Mouse (Mus musculus): ENCODE results near the gene Maml3.

DNA sequence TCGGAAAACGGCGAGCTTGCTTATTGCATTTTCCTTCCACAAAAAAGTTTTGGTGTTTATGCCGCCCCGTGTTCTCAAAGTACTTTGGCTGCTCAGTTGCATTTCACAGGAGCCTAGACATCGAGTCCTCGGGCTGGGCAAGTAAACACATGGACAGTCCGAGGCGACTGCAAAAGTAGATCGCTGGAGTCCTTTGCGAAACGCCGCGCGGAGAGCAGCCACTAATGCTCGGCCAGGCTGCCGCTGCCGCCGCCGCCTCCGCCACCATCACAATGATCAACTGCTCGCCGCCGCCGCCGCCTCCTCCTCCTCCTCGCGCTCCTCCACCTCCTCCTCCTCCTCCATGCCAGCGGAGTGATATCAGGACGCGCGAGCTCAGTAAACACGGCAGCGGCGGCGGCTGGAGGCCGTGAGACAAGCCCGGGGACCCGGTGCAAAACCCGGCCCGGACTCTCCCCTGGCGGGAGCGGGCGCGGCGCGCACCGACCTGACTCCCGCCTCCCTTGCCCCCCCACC, at the start of gene Maml3:
- TF ChIP-seq CTCF (IDR thresholded peaks at IDR 0.05) (no peak), EP300 (IDR thresholded peaks at IDR 0.05) (no peak)

All from lung, postnatal 0 days (tissue).